Mouse (Mus musculus): ENCODE data around the gene Dok4. TPM values are rescaled to one million over a fixed set of nuclear protein-coding genes. Genes with fewer than 3 reads are reported as not detected.

The Dok4 gene
- total and polyA plus RNA-seq, 3 experiments = 0.51 to 3.7 (median 0.93) TPM

- H3K36me3 ChIP-seq (replicated peaks) = peaks cover 29% of the 10 kb centered on the region
- ATAC-seq (ENCODE audit: extremely low read depth, insufficient number of reproducible peaks, low FRiP score, poor library complexity, severe bottlenecking) (no peak), DNase-seq (ENCODE audit: low spot score) (no peak)
- no peaks in the 10 kb centered on the region for H3K9me3 ChIP-seq (replicated peaks)
- TF ChIP-seq GATA1 (IDR thresholded peaks at IDR 0.05; ENCODE audit: borderline replicate concordance, low read length) (no peak), POLR2AphosphoS5 (IDR thresholded peaks at IDR 0.05; ENCODE audit: insufficient replicate concordance, low read depth, low read length) (no peak), GATA2 (IDR thresholded peaks at IDR 0.05; ENCODE audit: borderline replicate concordance, low read depth, low read length) (no peak), CTCF (IDR thresholded peaks at IDR 0.05; ENCODE audit: low read depth, low read length) (no peak), TAL1 (conservative IDR thresholded peaks at IDR 0.05; ENCODE audit: low read depth, low read length) (no peak)
- H3K27me3 ChIP-seq (ENCODE audit: insufficient read depth, low read length) = peaks cover 58% of the 10 kb centered on the region
- H3K4me3 ChIP-seq (ENCODE audit: low read depth, low read length) = no peak overlapping the region
- H3K4me1 ChIP-seq (ENCODE audit: insufficient read depth, low read depth, low read length) = peaks cover 76% of the 10 kb centered on the region
Measured at GRCm38 (mm10) chr8:94870003-94870402, 6.1 kb downstream of the Dok4 start.

GRCm38 (mm10) chr8:94869146-94869545 lies 7.0 kb downstream of the Dok4 start:
- Histone ChIP-seq H3K4me1 (ENCODE audit: insufficient read depth, low read depth, low read length) (peaks cover 76% of the 10 kb centered on the region), H3K9me3 (replicated peaks) (no peaks in the 10 kb centered on the region), H3K36me3 (replicated peaks) (peaks cover 38% of the 10 kb centered on the region), H3K27me3 (ENCODE audit: insufficient read depth, low read length) (peaks cover 51% of the 10 kb centered on the region), H3K4me3 (ENCODE audit: low read depth, low read length) (no peak overlapping the region)
- no peak for DNase-seq (ENCODE audit: low spot score)
- no peak for ATAC-seq (ENCODE audit: extremely low read depth, insufficient number of reproducible peaks, low FRiP score, poor library complexity, severe bottlenecking)
- TF ChIP-seq CTCF (IDR thresholded peaks at IDR 0.05; ENCODE audit: low read depth, low read length) = no peak
- no peak for TF ChIP-seq TAL1 (conservative IDR thresholded peaks at IDR 0.05; ENCODE audit: low read depth, low read length)
- no peak for TF ChIP-seq GATA1 (IDR thresholded peaks at IDR 0.05; ENCODE audit: borderline replicate concordance, low read length)
- TF ChIP-seq GATA2 (IDR thresholded peaks at IDR 0.05; ENCODE audit: borderline replicate concordance, low read depth, low read length) = no peak
- TF ChIP-seq POLR2AphosphoS5 (IDR thresholded peaks at IDR 0.05; ENCODE audit: insufficient replicate concordance, low read depth, low read length) = no peak

- peaks cover 89% of the 10 kb centered on the region for H3K4me1 ChIP-seq (ENCODE audit: insufficient read depth, low read depth, low read length)
- peaks cover 57% of the 10 kb centered on the region for H3K36me3 ChIP-seq (replicated peaks)
Measured at GRCm38 (mm10) chr8:94866921-94867320, 9.2 kb downstream of the Dok4 start.

GRCm38 (mm10) chr8:94865292-94865691 lies 10.8 kb downstream of the Dok4 start:
- DNase-seq (ENCODE audit: low spot score) (no peak), ATAC-seq (ENCODE audit: extremely low read depth, insufficient number of reproducible peaks, low FRiP score, poor library complexity, severe bottlenecking) (no peak)
- H3K27me3 ChIP-seq (ENCODE audit: insufficient read depth, low read length) = peaks cover 19% of the 10 kb centered on the region
- TF ChIP-seq TAL1 (conservative IDR thresholded peaks at IDR 0.05; ENCODE audit: low read depth, low read length) = no peak
- no peak for TF ChIP-seq CTCF (IDR thresholded peaks at IDR 0.05; ENCODE audit: low read depth, low read length)
- no peak for TF ChIP-seq GATA1 (IDR thresholded peaks at IDR 0.05; ENCODE audit: borderline replicate concordance, low read length)
- no peak for TF ChIP-seq GATA2 (IDR thresholded peaks at IDR 0.05; ENCODE audit: borderline replicate concordance, low read depth, low read length)
- no peak for TF ChIP-seq POLR2AphosphoS5 (IDR thresholded peaks at IDR 0.05; ENCODE audit: insufficient replicate concordance, low read depth, low read length)
- H3K4me3 ChIP-seq (ENCODE audit: low read depth, low read length) = no peak overlapping the region; the same call in 1 of the 2 replicates
- H3K9me3 ChIP-seq (replicated peaks) = no peaks in the 10 kb centered on the region
- peaks cover 86% of the 10 kb centered on the region for H3K4me1 ChIP-seq (ENCODE audit: insufficient read depth, low read depth, low read length)
- peaks cover 73% of the 10 kb centered on the region for H3K36me3 ChIP-seq (replicated peaks)

More at GRCm38 (mm10) chr8:94866921-94867320, 9.2 kb downstream of the Dok4 start:
- TF ChIP-seq CTCF (IDR thresholded peaks at IDR 0.05; ENCODE audit: low read depth, low read length) (no peak), POLR2AphosphoS5 (IDR thresholded peaks at IDR 0.05; ENCODE audit: insufficient replicate concordance, low read depth, low read length) (no peak)
- DNase-seq (ENCODE audit: low spot score) (no peak), ATAC-seq (ENCODE audit: extremely low read depth, insufficient number of reproducible peaks, low FRiP score, poor library complexity, severe bottlenecking) (no peak)
- no peaks in the 10 kb centered on the region for H3K9me3 ChIP-seq (replicated peaks)
- peaks cover 35% of the 10 kb centered on the region for H3K27me3 ChIP-seq (ENCODE audit: insufficient read depth, low read length)
- no peak overlapping the region for H3K4me3 ChIP-seq (ENCODE audit: low read depth, low read length)

GRCm38 (mm10) chr8:94863897-94864673 lies 12.0 kb downstream of the Dok4 start:
- Histone ChIP-seq H3K9me3 (replicated peaks) (no peaks in the 10 kb centered on the region), H3K4me1 (ENCODE audit: insufficient read depth, low read depth, low read length) (peaks cover 86% of the 10 kb centered on the region), H3K4me3 (ENCODE audit: low read depth, low read length) (peak overlapping the region; percentile 30; the same call in 1 of the 2 replicates), H3K36me3 (replicated peaks) (peaks cover 85% of the 10 kb centered on the region), H3K27me3 (ENCODE audit: insufficient read depth, low read length) (peaks cover 7% of the 10 kb centered on the region; the same call in 1 of the 2 replicates)
- DNase-seq (ENCODE audit: low spot score) (no peak), ATAC-seq (ENCODE audit: extremely low read depth, insufficient number of reproducible peaks, low FRiP score, poor library complexity, severe bottlenecking) (0 out of 2 replicates have a peak, but pooled peaks have one; percentile 18)
- no peak for TF ChIP-seq GATA1 (IDR thresholded peaks at IDR 0.05; ENCODE audit: borderline replicate concordance, low read length)
- TF ChIP-seq TAL1 (conservative IDR thresholded peaks at IDR 0.05; ENCODE audit: low read depth, low read length) = 0 out of 2 replicates have a peak, but pooled peaks have one; percentile 25

GRCm38 (mm10) chr8:94862487-94863220 lies 13.5 kb downstream of the Dok4 start:
- Histone ChIP-seq H3K27me3 (ENCODE audit: insufficient read depth, low read length) (no peaks in the 10 kb centered on the region; the same call in 1 of the 2 replicates), H3K4me1 (ENCODE audit: insufficient read depth, low read depth, low read length) (peaks cover 89% of the 10 kb centered on the region), H3K9me3 (replicated peaks) (no peaks in the 10 kb centered on the region), H3K4me3 (ENCODE audit: low read depth, low read length) (peak overlapping the region; percentile 42; the same call in 1 of the 2 replicates), H3K36me3 (replicated peaks) (peaks cover 86% of the 10 kb centered on the region)
- DNase-seq (ENCODE audit: low spot score) (no peak), ATAC-seq (ENCODE audit: extremely low read depth, insufficient number of reproducible peaks, low FRiP score, poor library complexity, severe bottlenecking) (no peak)
- TF ChIP-seq CTCF (IDR thresholded peaks at IDR 0.05; ENCODE audit: low read depth, low read length) = no peak
- no peak for TF ChIP-seq POLR2AphosphoS5 (IDR thresholded peaks at IDR 0.05; ENCODE audit: insufficient replicate concordance, low read depth, low read length)
- TF ChIP-seq GATA2 (IDR thresholded peaks at IDR 0.05; ENCODE audit: borderline replicate concordance, low read depth, low read length) = no peak
- no peak for TF ChIP-seq TAL1 (conservative IDR thresholded peaks at IDR 0.05; ENCODE audit: low read depth, low read length)
- TF ChIP-seq GATA1 (IDR thresholded peaks at IDR 0.05; ENCODE audit: borderline replicate concordance, low read length) = no peak
